8 mouse cellular contexts compared by ENCODE assay signal in genomic region chr11:118236520-118237190, GRCm38 (mm10). TPM values are rescaled to one million over a fixed set of nuclear protein-coding genes. Genes with fewer than 3 reads are reported as not detected.
DNase-seq lines count a peak whose midpoint lies in the region; ATAC-seq lines count a peak whose summit lies in the region.

No protein-coding gene starts in this region.

- no peak; the same call in 1 of the 2 replicates for ATAC-seq in lung, embryonic 15.5 days (ENCODE audit: borderline replicate concordance, extremely low read depth, low FRiP score, low TSS enrichment)

- H3K9me3 ChIP-seq in lung, embryonic 15.5 days: no peaks in the 10 kb centered on the region

- WGBS in lung, embryonic 15.5 days: 57% methylated on average over 6 of the region's 6 CpGs

- no peak overlapping the region for H3K4me3 ChIP-seq in lung, embryonic 15.5 days

- no peak overlapping the region for H3K9ac ChIP-seq in lung, embryonic 15.5 days

- no peaks in the 10 kb centered on the region for H3K36me3 ChIP-seq in lung, embryonic 15.5 days

- no peak overlapping the region for H3K4me2 ChIP-seq in lung, embryonic 15.5 days

- peak overlapping the region; percentile 46 for H3K27ac ChIP-seq in lung, embryonic 15.5 days

- peaks cover 57% of the 10 kb centered on the region for H3K4me1 ChIP-seq in lung, embryonic 15.5 days

- no peaks in the 10 kb centered on the region for H3K27me3 ChIP-seq in lung, embryonic 15.5 days

- no peak for DNase-seq in lung, postnatal 14 days
- peak; percentile 48 for DNase-seq in embryo, embryonic 11 days
- DNase-seq in kidney, postnatal 10 days: peak; percentile 49
- DNase-seq in naive thymus-derived CD4-positive, alpha-beta T cell, adult 2 months (ENCODE audit: low read depth): peak; percentile 74
- DNase-seq in c-Kit-positive CD71-positive TER-119-positive erythroid progenitor cells, embryonic 14.5 days (ENCODE audit: low spot score): no peak
- DNase-seq in urinary bladder, postnatal 4 days (ENCODE audit: low spot score in 2 of 2): no peak
- DNase-seq in testis, postnatal 14 days (ENCODE audit: low spot score): no peak

RNA-seq across cellular contexts. Expression of gene Cyth1, which starts 11.7 kb away (rescaled TPM):
- 16.6 and 17.7 TPM in 2 replicates for polyA plus RNA-seq in lung, embryonic 15.5 days (2015; fragmentation: Nextera tagmentation; extraction: Ambion mirVana)

RNA-seq across cellular contexts. Expression of gene Usp36, which starts 53.4 kb away (rescaled TPM):
- polyA plus RNA-seq in lung, embryonic 15.5 days (2015; fragmentation: Nextera tagmentation; extraction: Ambion mirVana): 17.7 and 19.4 TPM in 2 replicates

Comparison
In these comparisons a context has a peak if more than half of its experiments do, and no peak if none do; other contexts are left out.
1. DNase-seq: peak in embryo, embryonic 11 days (single experiment), kidney, postnatal 10 days (single experiment) and naive thymus-derived CD4-positive, alpha-beta T cell, adult 2 months (single experiment); none in lung, postnatal 14 days (single experiment), c-Kit-positive CD71-positive TER-119-positive erythroid progenitor cells, embryonic 14.5 days (single experiment), urinary bladder, postnatal 4 days (0 of 2) and testis, postnatal 14 days (single experiment).